Mouse (Mus musculus) neutrophil, adult 83 days (primary cell): ENCODE measurements around the gene Tjap1. TPM values are rescaled to one million over a fixed set of nuclear protein-coding genes. Genes with fewer than 3 reads are reported as not detected.

Experiments used
- total RNA-seq, 2 experiments: library from RNA; stranded (reverse); gene quantifications; one replicate each; pipeline ENCODE4 v1.2.4; 2023

Tjap1 gene
- total RNA-seq: 10 to 100 TPM; 24.1 to 29.3 TPM

DNA sequence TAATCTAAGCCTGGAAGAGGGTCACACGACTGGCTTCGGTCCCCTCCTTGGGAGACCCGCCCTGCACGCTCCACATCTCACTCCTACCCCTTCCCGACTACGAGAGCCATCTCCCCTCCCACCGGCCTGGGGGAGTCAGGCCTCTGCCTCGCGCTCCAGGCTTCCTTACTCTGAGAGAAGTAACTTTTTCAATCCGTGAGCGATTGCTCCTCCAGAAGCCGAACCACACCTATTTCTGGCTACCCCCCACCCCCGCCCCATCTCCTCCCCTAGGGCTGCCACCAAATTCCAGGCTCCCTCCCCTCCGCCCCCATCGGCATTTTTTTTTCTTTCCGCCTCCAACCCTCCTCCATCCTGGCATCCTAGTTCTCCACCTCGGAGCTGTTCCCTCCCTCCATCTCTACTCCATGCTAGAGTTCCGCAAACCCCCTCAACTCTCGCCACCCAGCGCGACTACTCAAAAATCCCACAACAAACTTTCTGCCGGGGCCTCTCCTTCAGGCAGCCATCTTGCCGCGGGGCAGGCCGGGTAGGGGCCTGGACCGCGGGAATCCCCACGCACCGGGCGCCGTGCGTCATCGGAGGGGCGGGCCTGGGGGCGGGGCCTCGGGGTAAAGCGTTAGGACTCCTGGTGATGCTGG is at the start of gene Tjap1:
Gene Tjap1 (minus strand): TSS at position 544 of the 641 bp plus-strand sequence.

GRCm38 (mm10) chr17:46327906-46328534 is 45.2 kb upstream of the Tjap1 start, which contains the start of gene Abcc10:
TSS of gene Abcc10 (minus strand) at chr17:46328352.

GRCm38 (mm10) chr17:46297364-46298219 is 14.8 kb upstream of the Tjap1 start, which contains the start of gene Dlk2:
TSS of gene Dlk2 (plus strand) at chr17:46297421.

DNA sequence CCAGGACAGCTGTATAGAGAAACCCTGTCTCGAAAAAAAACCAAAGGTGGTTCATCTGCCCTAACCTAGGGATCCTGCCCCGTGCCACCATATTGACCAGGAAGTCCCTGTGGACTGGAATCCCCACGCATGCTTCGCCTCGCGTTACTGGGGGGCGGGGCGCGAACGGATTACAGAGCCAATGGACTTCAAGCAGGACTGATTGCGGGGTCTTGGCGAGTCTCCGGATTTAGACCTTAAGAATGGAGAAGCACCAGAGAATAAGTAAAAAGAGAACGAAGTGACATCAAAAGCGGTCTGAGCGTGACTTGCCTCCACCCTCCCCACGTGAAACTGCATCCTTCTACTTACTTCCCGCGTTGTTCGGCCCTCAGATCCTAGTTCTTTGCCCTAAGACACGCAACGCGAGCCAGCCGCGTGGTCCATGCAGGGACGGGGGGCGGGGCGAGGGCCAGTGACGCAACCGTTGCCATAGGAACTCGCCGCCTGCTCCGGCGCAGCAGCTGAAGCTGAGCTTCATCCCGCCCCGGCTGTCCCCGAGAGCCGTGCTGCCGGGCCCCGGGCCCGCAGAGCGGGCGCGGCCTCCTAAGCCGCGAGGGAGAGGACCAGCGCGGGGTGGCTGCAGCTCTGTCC is 29.3 kb downstream of the Tjap1 start, which contains the start of gene Lrrc73:
Gene Lrrc73 (plus strand): TSS at position 80 of the 633 bp plus-strand sequence.

GRCm38 (mm10) chr17:46247512-46248188 is 35.2 kb downstream of the Tjap1 start, which contains the start of the genes Polr1c and Yipf3:
TSS of gene Polr1c (minus strand) at chr17:46248054.
TSS of gene Yipf3 (plus strand) at chr17:46248080.

Other genes starting within 250 kb of the Tjap1 start
- 10 to 100 TPM; 24.6 to 26.4 TPM for gene Mrps18a, start 172.0 kb downstream of the Tjap1 start, total RNA-seq
- under 1 TPM in 1 of 2 experiments, not detected in 1; 0.61 TPM for gene Rsph9, start 138.8 kb downstream of the Tjap1 start, total RNA-seq
- 10 to 100 TPM; 16.6 to 20.6 TPM for gene Mad2l1bp, start 129.5 kb downstream of the Tjap1 start, total RNA-seq
- 100 to 1,000 TPM; 128 to 138 TPM for gene Gtpbp2, start 122.0 kb downstream of the Tjap1 start, total RNA-seq
- gene Polh, start 80.4 kb downstream of the Tjap1 start, total RNA-seq: 10 to 100 TPM; 21.0 TPM
- gene Xpo5, start 80.2 kb downstream of the Tjap1 start, total RNA-seq: 10 to 100 TPM; 20.3 to 22.9 TPM
- gene Polr1c, start 35.0 kb downstream of the Tjap1 start, total RNA-seq: 10 to 100 TPM; 22.6 to 22.7 TPM
- gene Yipf3, start 34.9 kb downstream of the Tjap1 start, total RNA-seq: 10 to 100 TPM; 75.7 to 76.7 TPM
- 1 to 10 TPM in 1 of 2 experiments, under 1 TPM in 1; 0.79 to 1.6 TPM for gene Lrrc73, start 29.5 kb downstream of the Tjap1 start, total RNA-seq
- gene Dlk2, start 14.4 kb upstream of the Tjap1 start, total RNA-seq: not detected
- 1 to 10 TPM; 6.4 to 6.8 TPM for gene Abcc10, start 45.3 kb upstream of the Tjap1 start, total RNA-seq
- gene Zfp318, start 100.7 kb upstream of the Tjap1 start, total RNA-seq: 1 to 10 TPM; 5.0 to 7.0 TPM
- not detected for gene Crip3, start 145.9 kb upstream of the Tjap1 start, total RNA-seq
- gene Slc22a7, start 155.4 kb upstream of the Tjap1 start, total RNA-seq: not detected
- not detected for gene Ttbk1, start 204.6 kb upstream of the Tjap1 start, total RNA-seq
- gene Dnph1, start 213.7 kb upstream of the Tjap1 start, total RNA-seq: 1 to 10 TPM; 5.6 to 5.8 TPM